Mouse (Mus musculus) spleen, postnatal 36 days (tissue): ENCODE measurements around the gene Mrgprb1.
"Not testable (repeated sequence)": the region's sequence is repeated elsewhere in the genome, so short reads cannot be mapped to it uniquely, and the experiment has no call there.

Experiments used
- DNase-seq, 2 experiments: peaks; one replicate each; pipeline ENCODE4 v3.0.0; 2022; ENCODE audit warnings: low spot score in 2 of 2, mixed read lengths in 1 of 2

Mrgprb1 gene

DNA sequence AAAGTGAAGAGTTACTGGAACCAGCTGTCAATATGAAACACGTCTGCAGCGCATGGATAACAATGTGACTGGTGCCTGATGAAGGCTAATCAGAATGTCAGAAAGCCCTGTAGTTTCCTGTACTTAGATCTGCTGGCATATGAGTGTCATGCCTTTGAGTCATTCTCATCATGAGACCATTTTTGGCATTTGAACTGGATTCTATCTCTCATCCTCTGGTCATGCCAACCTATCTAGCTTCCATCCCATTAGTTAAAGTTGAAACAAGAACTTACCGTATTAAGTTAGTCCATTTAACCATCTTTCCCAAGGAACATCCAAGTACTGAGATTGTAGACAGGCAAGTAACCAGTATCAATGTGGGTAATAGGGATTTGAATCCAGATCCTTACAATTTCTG lies at the start of gene Mrgprb1:
Mrgprb1 (minus strand) TSS at position 101 of the 400 bp plus-strand sequence.
- no peak for DNase-seq

DNA sequence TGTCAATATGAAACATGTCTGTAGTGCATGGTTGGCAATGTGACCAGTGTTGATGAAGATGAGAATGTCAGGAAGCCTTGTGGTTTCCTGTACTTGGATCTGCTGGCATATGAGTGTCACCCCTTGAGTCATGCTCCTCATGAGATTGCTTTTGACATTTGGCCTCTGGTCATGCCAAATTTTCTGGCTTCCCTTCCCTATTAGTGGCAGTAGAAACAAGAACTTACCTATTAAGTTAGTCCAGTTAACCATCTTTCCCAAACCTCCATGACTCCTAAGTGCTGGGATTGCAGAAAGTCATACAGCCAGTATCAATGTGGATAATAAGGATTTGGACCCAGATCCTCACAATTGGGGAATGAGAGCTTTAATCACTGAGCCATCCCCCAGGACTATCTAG lies 43.1 kb upstream of the Mrgprb1 start, which contains the start of gene Mrgprx2:
Mrgprx2 (minus strand) TSS at position 101 of the 400 bp plus-strand sequence.
- no peak for DNase-seq

DNA sequence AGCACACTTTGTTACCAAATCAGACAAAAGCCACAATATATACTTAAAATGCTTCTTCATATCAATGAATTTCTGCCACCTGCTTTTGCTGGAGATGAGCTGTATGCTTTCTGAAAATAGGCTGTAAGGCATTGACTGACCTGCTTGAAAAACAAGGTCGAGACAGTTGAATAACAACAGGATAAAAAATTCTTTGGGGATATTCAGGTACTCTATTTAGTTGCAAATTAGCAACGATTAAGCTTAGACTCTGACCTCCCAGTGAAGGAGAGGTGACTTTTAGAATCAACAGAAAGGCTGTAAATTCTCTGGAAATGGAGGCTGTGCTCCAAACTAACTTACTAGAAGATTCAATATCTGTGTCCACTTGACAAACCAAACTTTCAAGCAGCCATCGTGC lies 19.6 kb downstream of the Mrgprb1 start:
- DNase-seq: no peak

DNA sequence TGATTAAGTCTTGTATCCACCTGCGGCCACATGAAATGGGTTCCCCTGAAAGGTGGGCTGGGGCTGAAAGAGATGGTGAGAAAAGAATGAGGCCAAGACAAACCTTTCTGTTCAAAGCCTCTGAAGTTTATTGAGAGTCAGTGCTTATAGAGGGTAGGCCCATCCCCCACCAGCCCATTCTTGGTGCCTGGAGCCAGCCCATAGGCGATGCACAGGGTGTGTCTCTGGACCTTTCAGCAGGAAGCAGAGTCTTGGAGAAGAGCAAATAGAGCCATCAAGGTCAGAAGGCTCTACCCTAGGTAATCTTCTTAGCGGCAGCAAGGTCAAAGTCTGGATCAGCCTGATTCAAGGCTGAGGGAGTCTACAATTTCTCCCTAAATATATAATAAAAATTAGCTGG lies 20.2 kb downstream of the Mrgprb1 start:
- DNase-seq: not testable (repeated sequence)
